Mouse (Mus musculus) urinary bladder, adult 18-20 months (tissue): Measurements from ENCODE around the gene Snu13.

Source experiments
- DNase-seq, 2 experiments: peaks; one replicate each; pipeline ENCODE4 v3.0.0; 2022; ENCODE audit warnings: low spot score in 2 of 2, mixed read lengths in 2 of 2

Snu13 gene

GRCm38 (mm10) chr15:82027276-82027675, 20.1 kb downstream of the Snu13 start:
- DNase-seq = no peak

- DNase-seq = no peak
Measured at GRCm38 (mm10) chr15:82023965-82024635, 23.3 kb downstream of the Snu13 start.

GRCm38 (mm10) chr15:82022535-82023088, 24.8 kb downstream of the Snu13 start:
- no peak for DNase-seq

GRCm38 (mm10) chr15:82019288-82019687, 28.1 kb downstream of the Snu13 start:
- DNase-seq = no peak

- DNase-seq = no peak
Measured at GRCm38 (mm10) chr15:82017461-82017860, 29.9 kb downstream of the Snu13 start.

- no peak for DNase-seq
Measured at GRCm38 (mm10) chr15:82016830-82017229, 30.6 kb downstream of the Snu13 start.

GRCm38 (mm10) chr15:82016101-82016808, 31.1 kb downstream of the Snu13 start:
- peak; percentile 98 to 99 for DNase-seq

- DNase-seq = no peak
Measured at GRCm38 (mm10) chr15:82015392-82016100, 31.9 kb downstream of the Snu13 start.

- no peak for DNase-seq
Measured at GRCm38 (mm10) chr15:82014745-82015391, 32.5 kb downstream of the Snu13 start.

- DNase-seq = no peak
Measured at GRCm38 (mm10) chr15:82011947-82012346, 35.5 kb downstream of the Snu13 start.

- no peak for DNase-seq
Measured at GRCm38 (mm10) chr15:82004257-82004656, 43.1 kb downstream of the Snu13 start.

- DNase-seq = no peak
Measured at GRCm38 (mm10) chr15:81993992-81994391, 53.4 kb downstream of the Snu13 start.

GRCm38 (mm10) chr15:81990549-81990948, 56.8 kb downstream of the Snu13 start:
- DNase-seq = no peak
